ENCODE assay signal across 8 mouse cellular contexts in genomic region chr9:71483872-71484271, GRCm38 (mm10). TPM values are rescaled to one million over a fixed set of nuclear protein-coding genes. Genes with fewer than 3 reads are reported as not detected.
A peak's percentile ranks its signal among the peaks of the same experiment; 100 is the strongest.
DNase-seq lines count a peak whose midpoint lies in the region; ATAC-seq and TF ChIP-seq lines count a peak whose summit lies in the region.
"Not testable (repeated sequence)": the region's sequence is repeated elsewhere in the genome, so short reads cannot be mapped to it uniquely, and the experiment has no call there.

No protein-coding gene starts in this region.

- H3K4me3 ChIP-seq in embryonic facial prominence, embryonic 15.5 days (replicated peaks) = 0 out of 2 replicates have a peak overlapping the region, but pooled peaks have one; percentile 97
- peak overlapping the region; percentile 99 for H3K4me3 ChIP-seq in heart, embryonic 10.5 days
- 0 out of 2 replicates have a peak overlapping the region, but pooled peaks have one; percentile 90 for H3K4me3 ChIP-seq in hindbrain, embryonic 15.5 days
- not testable (repeated sequence) for H3K4me3 ChIP-seq in kidney, postnatal 0 days (replicated peaks; ENCODE audit: low read depth, low read length); liver, embryonic 16.5 days (ENCODE audit: low read depth, low read length)
- peak overlapping the region; percentile 92 for H3K4me3 ChIP-seq in myocyte
- H3K4me3 ChIP-seq in stomach, embryonic 16.5 days (replicated peaks; ENCODE audit: low read length) = peak overlapping the region; percentile 88

- not testable (repeated sequence) for H3K4me1 ChIP-seq in embryonic facial prominence, embryonic 15.5 days; kidney, postnatal 0 days (replicated peaks; ENCODE audit: insufficient read depth, low read length); liver, embryonic 16.5 days (ENCODE audit: control insufficient read depth, low read depth, low read length)
- H3K4me1 ChIP-seq in heart, embryonic 10.5 days = peaks cover 16% of the 10 kb centered on the region
- peaks cover 15% of the 10 kb centered on the region for H3K4me1 ChIP-seq in hindbrain, embryonic 15.5 days (replicated peaks)
- peaks cover 13% of the 10 kb centered on the region for H3K4me1 ChIP-seq in stomach, embryonic 16.5 days (ENCODE audit: control insufficient read depth, insufficient read depth, low read length)

- H3K27ac ChIP-seq in embryonic facial prominence, embryonic 15.5 days (replicated peaks); heart, embryonic 10.5 days; hindbrain, embryonic 15.5 days (replicated peaks); kidney, postnatal 0 days; liver, embryonic 16.5 days (ENCODE audit: low read length); stomach, embryonic 16.5 days (ENCODE audit: low read length): not testable (repeated sequence)

- H3K4me2 ChIP-seq in embryonic facial prominence, embryonic 15.5 days (replicated peaks) = peak overlapping the region; percentile 54
- H3K4me2 ChIP-seq in hindbrain, embryonic 15.5 days = peak overlapping the region; percentile 76
- H3K4me2 ChIP-seq in kidney, postnatal 0 days (ENCODE audit: low read length) = peak overlapping the region; percentile 71
- peak overlapping the region; percentile 77; the same call in 1 of the 2 replicates for H3K4me2 ChIP-seq in liver, embryonic 16.5 days (ENCODE audit: low read depth, low read length)
- H3K4me2 ChIP-seq in myocyte (ENCODE audit: low read depth) = peak overlapping the region; percentile 77
- H3K4me2 ChIP-seq in stomach, embryonic 16.5 days (ENCODE audit: low read depth, low read length) = peak overlapping the region; percentile 90

- DNase-seq in CD4-positive, CD25-positive, alpha-beta regulatory T cell, adult 2 months (ENCODE audit: low read depth, low spot score) = peak; percentile 48
- DNase-seq in heart, embryonic 10.5 days (ENCODE audit: low spot score); kidney, postnatal 0 days (ENCODE audit: low spot score): not testable (repeated sequence)

- not testable (repeated sequence) for TF ChIP-seq CTCF in kidney, postnatal 0 days (IDR thresholded peaks at IDR 0.05; ENCODE audit: low read depth)

- ATAC-seq in embryonic facial prominence, embryonic 15.5 days (ENCODE audit: insufficient number of reproducible peaks, low FRiP score, low TSS enrichment, low read depth); hindbrain, embryonic 15.5 days (ENCODE audit: low FRiP score, low read depth); kidney, postnatal 0 days (replicated peaks; ENCODE audit: low FRiP score, low read depth); liver, embryonic 16.5 days (ENCODE audit: low read depth); stomach, embryonic 16.5 days (ENCODE audit: insufficient read depth, low FRiP score): not testable (repeated sequence)

- peaks cover 48% of the 10 kb centered on the region for H3K36me3 ChIP-seq in embryonic facial prominence, embryonic 15.5 days
- H3K36me3 ChIP-seq in heart, embryonic 10.5 days = peaks cover 48% of the 10 kb centered on the region
- peaks cover 44% of the 10 kb centered on the region for H3K36me3 ChIP-seq in hindbrain, embryonic 15.5 days
- H3K36me3 ChIP-seq in kidney, postnatal 0 days (ENCODE audit: insufficient read depth, low read length) = peaks cover 42% of the 10 kb centered on the region
- peaks cover 40% of the 10 kb centered on the region for H3K36me3 ChIP-seq in liver, embryonic 16.5 days (ENCODE audit: control insufficient read depth, insufficient read depth)
- H3K36me3 ChIP-seq in myocyte (ENCODE audit: control insufficient read depth, insufficient read depth) = peaks cover 50% of the 10 kb centered on the region
- H3K36me3 ChIP-seq in stomach, embryonic 16.5 days (ENCODE audit: control insufficient read depth, insufficient read depth, low read length) = peaks cover 42% of the 10 kb centered on the region

- H3ac ChIP-seq in myocyte (ENCODE audit: control insufficient read depth, insufficient read length) = not testable (repeated sequence)

- WGBS in embryonic facial prominence, embryonic 15.5 days = 69% methylated on average over 7 of the region's 7 CpGs
- 88% methylated on average over 7 of the region's 7 CpGs for WGBS in heart, embryonic 10.5 days
- WGBS in hindbrain, embryonic 15.5 days = 91% methylated on average over 7 of the region's 7 CpGs
- WGBS in kidney, postnatal 0 days = 54% methylated on average over 7 of the region's 7 CpGs
- 79% methylated on average over 7 of the region's 7 CpGs for WGBS in liver, embryonic 16.5 days (ENCODE audit: insufficient replicate concordance)
- 78% methylated on average over 7 of the region's 7 CpGs for WGBS in stomach, embryonic 16.5 days

- not testable (repeated sequence) for TF ChIP-seq POLR2A in myocyte (IDR thresholded peaks at IDR 0.05; ENCODE audit: insufficient read length, low read depth)

- H3K9me3 ChIP-seq in embryonic facial prominence, embryonic 15.5 days (replicated peaks); heart, embryonic 10.5 days; hindbrain, embryonic 15.5 days; kidney, postnatal 0 days (replicated peaks; ENCODE audit: low read length); liver, embryonic 16.5 days (replicated peaks; ENCODE audit: control insufficient read depth, low read length); stomach, embryonic 16.5 days (replicated peaks; ENCODE audit: control insufficient read depth, low read length): not testable (repeated sequence)

- peaks cover 41% of the 10 kb centered on the region for H3K79me2 ChIP-seq in myocyte (ENCODE audit: control insufficient read depth, insufficient read depth)

- H3K27me3 ChIP-seq in embryonic facial prominence, embryonic 15.5 days; heart, embryonic 10.5 days (ENCODE audit: insufficient read depth, poor library complexity, severe bottlenecking); hindbrain, embryonic 15.5 days; kidney, postnatal 0 days (ENCODE audit: insufficient read depth, low read length); liver, embryonic 16.5 days (ENCODE audit: control insufficient read depth, insufficient read depth, low read depth, low read length); myocyte (ENCODE audit: control insufficient read depth, insufficient read depth, insufficient read length); stomach, embryonic 16.5 days (ENCODE audit: control insufficient read depth, insufficient read depth, low read length): not testable (repeated sequence)

- not testable (repeated sequence) for H3K9ac ChIP-seq in embryonic facial prominence, embryonic 15.5 days; hindbrain, embryonic 15.5 days; kidney, postnatal 0 days (ENCODE audit: low read depth, low read length); liver, embryonic 16.5 days (ENCODE audit: low read depth, low read length); stomach, embryonic 16.5 days (ENCODE audit: low read length)

RNA-seq across cellular contexts. Expression of gene Polr2m, which starts 1.9 kb away (rescaled TPM):
- polyA plus RNA-seq in embryonic facial prominence, embryonic 15.5 days (2015; fragmentation: Nextera tagmentation; extraction: Ambion mirVana) = 373 and 378 TPM in 2 replicates
- 410 and 449 TPM in 2 replicates for polyA plus RNA-seq in heart, embryonic 10.5 days (2016; fragmentation: Nextera tagmentation; extraction: Ambion mirVana)
- polyA plus RNA-seq in hindbrain, embryonic 15.5 days (2015; fragmentation: Nextera tagmentation; extraction: Ambion mirVana) = 337 and 343 TPM in 2 replicates
- 324 and 337 TPM in 2 replicates for polyA plus RNA-seq in kidney, postnatal 0 days (2015; fragmentation: Nextera tagmentation; extraction: Ambion mirVana)
- 96.5 and 97.6 TPM in 2 replicates for polyA plus RNA-seq in liver, embryonic 16.5 days (2015; fragmentation: Nextera tagmentation; extraction: Ambion mirVana)
- 146 TPM for polyA plus RNA-seq in myocyte (2012; fragmentation: generic; extraction: Trizol)
- polyA plus RNA-seq in stomach, embryonic 16.5 days (2015; fragmentation: Nextera tagmentation; extraction: Ambion mirVana) = 292 and 315 TPM in 2 replicates
